Mouse (Mus musculus) lung, postnatal 0 days (tissue): ENCODE results near the gene Cxadr.
"Not testable (repeated sequence)": the region's sequence is repeated elsewhere in the genome, so short reads cannot be mapped to it uniquely, and the experiment has no call there.

ENCODE experiments used
- CTCF ChIP-seq: IDR thresholded peaks from 2 replicates; pipeline ENCODE4 v1.5.1; 2016; ENCODE audit warnings: antibody characterized with exemption, mild to moderate bottlenecking
- EP300 ChIP-seq: IDR thresholded peaks from 2 replicates; pipeline ENCODE4 v1.6.1; 2016; ENCODE audit warnings: antibody characterized with exemption, mild to moderate bottlenecking, control low read depth

GRCm38 (mm10) chr16:78364554-78364953 lies 63.3 kb downstream of the Cxadr start:
- TF ChIP-seq CTCF: 0 out of 2 replicates have a peak, but pooled peaks have one; percentile 9
- TF ChIP-seq EP300: not testable (repeated sequence)
